Mouse (Mus musculus): Measurements from ENCODE around the gene Gm4779. TPM values are rescaled to one million over a fixed set of nuclear protein-coding genes. Genes with fewer than 3 reads are reported as not detected.

Gm4779 gene
- total RNA-seq, 1 experiment, result 17.5 TPM

- no peak for DNase-seq (ENCODE audit: low read depth, low spot score)
- TF ChIP-seq CHD2 (IDR thresholded peaks at IDR 0.05; ENCODE audit: low read depth, low read length) (no peak), ZC3H11A (IDR thresholded peaks at IDR 0.05; ENCODE audit: borderline replicate concordance, low read depth, low read length) (no peak), MAFK (IDR thresholded peaks at IDR 0.05; ENCODE audit: insufficient read depth, low read depth, low read length) (no peak), HCFC1 (IDR thresholded peaks at IDR 0.05; ENCODE audit: borderline replicate concordance, insufficient read depth, low read length) (no peak), ZNF384 (IDR thresholded peaks at IDR 0.05; ENCODE audit: low read depth, low read length) (no peak)
- in situ Hi-C loops (cut with MboI; ENCODE audit: low sequenced_read_pairs in 2 of 2, unreplicated experiment in 2 of 2), result no loop called here
These were observed 29.1 kb downstream of the Gm4779 start for GRCm38 (mm10) chrX:101765111-101765510.

GRCm38 (mm10) chrX:101764621-101765020 is 29.6 kb downstream of the Gm4779 start:
- in situ Hi-C loops (cut with MboI; ENCODE audit: low sequenced_read_pairs in 2 of 2, unreplicated experiment in 2 of 2), result no loop called here
- TF ChIP-seq ZC3H11A (IDR thresholded peaks at IDR 0.05; ENCODE audit: borderline replicate concordance, low read depth, low read length), result no peak
- TF ChIP-seq HCFC1 (IDR thresholded peaks at IDR 0.05; ENCODE audit: borderline replicate concordance, insufficient read depth, low read length), result no peak

More at GRCm38 (mm10) chrX:101765111-101765510, 29.1 kb downstream of the Gm4779 start:
- no peak overlapping the region for H3K4me3 ChIP-seq (ENCODE audit: insufficient read depth in 1 of 2, low read depth in 1 of 2, low read length in 2 of 2, poor library complexity in 1 of 2, severe bottlenecking in 1 of 2)
- H3K4me1 ChIP-seq (ENCODE audit: control insufficient read depth in 2 of 2, insufficient read depth in 2 of 2, low read length in 2 of 2, poor library complexity in 1 of 2), result no peaks in the 10 kb centered on the region
- no peak overlapping the region for H3K27ac ChIP-seq (ENCODE audit: insufficient read depth, low read depth, low read length, poor library complexity, severe bottlenecking)
- H3K36me3 ChIP-seq (ENCODE audit: control insufficient read depth, insufficient read depth, low read length, poor library complexity, severe bottlenecking), result no peaks in the 10 kb centered on the region
- H3K9me3 ChIP-seq (ENCODE audit: control insufficient read depth, insufficient read depth, low read depth, low read length), result no peaks in the 10 kb centered on the region
- H3K9ac ChIP-seq (ENCODE audit: insufficient read depth, low read depth, low read length, poor library complexity, severe bottlenecking), result no peak overlapping the region

GRCm38 (mm10) chrX:101754478-101754877 is 39.7 kb downstream of the Gm4779 start:
- Histone ChIP-seq H3K9ac (ENCODE audit: insufficient read depth, low read depth, low read length, poor library complexity, severe bottlenecking) (no peak overlapping the region), H3K27ac (ENCODE audit: insufficient read depth, low read depth, low read length, poor library complexity, severe bottlenecking) (no peak overlapping the region), H3K4me1 (ENCODE audit: control insufficient read depth in 2 of 2, insufficient read depth in 2 of 2, low read length in 2 of 2, poor library complexity in 1 of 2) (no peaks in the 10 kb centered on the region), H3K36me3 (ENCODE audit: control insufficient read depth, insufficient read depth, low read length, poor library complexity, severe bottlenecking) (no peaks in the 10 kb centered on the region), H3K4me3 (ENCODE audit: insufficient read depth in 1 of 2, low read depth in 1 of 2, low read length in 2 of 2, poor library complexity in 1 of 2, severe bottlenecking in 1 of 2) (no peak overlapping the region), H3K9me3 (ENCODE audit: control insufficient read depth, insufficient read depth, low read depth, low read length) (no peaks in the 10 kb centered on the region)
- no peak for TF ChIP-seq HCFC1 (IDR thresholded peaks at IDR 0.05; ENCODE audit: borderline replicate concordance, insufficient read depth, low read length)
- no peak for TF ChIP-seq MAFK (IDR thresholded peaks at IDR 0.05; ENCODE audit: insufficient read depth, low read depth, low read length)
- TF ChIP-seq ZC3H11A (IDR thresholded peaks at IDR 0.05; ENCODE audit: borderline replicate concordance, low read depth, low read length), result no peak
- no peak for TF ChIP-seq ZNF384 (IDR thresholded peaks at IDR 0.05; ENCODE audit: low read depth, low read length)
- no peak for TF ChIP-seq CHD2 (IDR thresholded peaks at IDR 0.05; ENCODE audit: low read depth, low read length)
- in situ Hi-C loops (cut with MboI; ENCODE audit: low sequenced_read_pairs in 2 of 2, unreplicated experiment in 2 of 2), result no loop called here
- DNase-seq (ENCODE audit: low read depth, low spot score), result no peak

More at GRCm38 (mm10) chrX:101764621-101765020, 29.6 kb downstream of the Gm4779 start:
- Histone ChIP-seq H3K4me3 (ENCODE audit: insufficient read depth in 1 of 2, low read depth in 1 of 2, low read length in 2 of 2, poor library complexity in 1 of 2, severe bottlenecking in 1 of 2) (no peak overlapping the region), H3K36me3 (ENCODE audit: control insufficient read depth, insufficient read depth, low read length, poor library complexity, severe bottlenecking) (no peaks in the 10 kb centered on the region), H3K4me1 (ENCODE audit: control insufficient read depth in 2 of 2, insufficient read depth in 2 of 2, low read length in 2 of 2, poor library complexity in 1 of 2) (no peaks in the 10 kb centered on the region), H3K27ac (ENCODE audit: insufficient read depth, low read depth, low read length, poor library complexity, severe bottlenecking) (no peak overlapping the region), H3K9me3 (ENCODE audit: control insufficient read depth, insufficient read depth, low read depth, low read length) (no peaks in the 10 kb centered on the region), H3K9ac (ENCODE audit: insufficient read depth, low read depth, low read length, poor library complexity, severe bottlenecking) (no peak overlapping the region)
- DNase-seq (ENCODE audit: low read depth, low spot score), result no peak

GRCm38 (mm10) chrX:101750144-101750543 is 44.1 kb downstream of the Gm4779 start:
- no peak overlapping the region for H3K27ac ChIP-seq (ENCODE audit: insufficient read depth, low read depth, low read length, poor library complexity, severe bottlenecking)
- no peak overlapping the region for H3K4me3 ChIP-seq (ENCODE audit: insufficient read depth in 1 of 2, low read depth in 1 of 2, low read length in 2 of 2, poor library complexity in 1 of 2, severe bottlenecking in 1 of 2)
- H3K4me1 ChIP-seq (ENCODE audit: control insufficient read depth in 2 of 2, insufficient read depth in 2 of 2, low read length in 2 of 2, poor library complexity in 1 of 2), result no peaks in the 10 kb centered on the region
- DNase-seq (ENCODE audit: low read depth, low spot score), result no peak
- no peaks in the 10 kb centered on the region for H3K9me3 ChIP-seq (ENCODE audit: control insufficient read depth, insufficient read depth, low read depth, low read length)
- H3K36me3 ChIP-seq (ENCODE audit: control insufficient read depth, insufficient read depth, low read length, poor library complexity, severe bottlenecking), result no peaks in the 10 kb centered on the region
- no peak overlapping the region for H3K9ac ChIP-seq (ENCODE audit: insufficient read depth, low read depth, low read length, poor library complexity, severe bottlenecking)
- in situ Hi-C loops (cut with MboI; ENCODE audit: low sequenced_read_pairs in 2 of 2, unreplicated experiment in 2 of 2), result no loop called here
- TF ChIP-seq HCFC1 (IDR thresholded peaks at IDR 0.05; ENCODE audit: borderline replicate concordance, insufficient read depth, low read length) (no peak), CHD2 (IDR thresholded peaks at IDR 0.05; ENCODE audit: low read depth, low read length) (no peak), ZC3H11A (IDR thresholded peaks at IDR 0.05; ENCODE audit: borderline replicate concordance, low read depth, low read length) (no peak), MAFK (IDR thresholded peaks at IDR 0.05; ENCODE audit: insufficient read depth, low read depth, low read length) (no peak), ZNF384 (IDR thresholded peaks at IDR 0.05; ENCODE audit: low read depth, low read length) (no peak)

GRCm38 (mm10) chrX:101741064-101741433 is 53.2 kb downstream of the Gm4779 start:
- Histone ChIP-seq H3K27ac (ENCODE audit: insufficient read depth, low read depth, low read length, poor library complexity, severe bottlenecking) (no peak overlapping the region), H3K4me1 (ENCODE audit: control insufficient read depth in 2 of 2, insufficient read depth in 2 of 2, low read length in 2 of 2, poor library complexity in 1 of 2) (no peaks in the 10 kb centered on the region), H3K4me3 (ENCODE audit: insufficient read depth in 1 of 2, low read depth in 1 of 2, low read length in 2 of 2, poor library complexity in 1 of 2, severe bottlenecking in 1 of 2) (no peak overlapping the region), H3K9me3 (ENCODE audit: control insufficient read depth, insufficient read depth, low read depth, low read length) (no peaks in the 10 kb centered on the region), H3K9ac (ENCODE audit: insufficient read depth, low read depth, low read length, poor library complexity, severe bottlenecking) (no peak overlapping the region), H3K36me3 (ENCODE audit: control insufficient read depth, insufficient read depth, low read length, poor library complexity, severe bottlenecking) (no peaks in the 10 kb centered on the region)
- no peak for TF ChIP-seq ZNF384 (IDR thresholded peaks at IDR 0.05; ENCODE audit: low read depth, low read length)
- TF ChIP-seq MAFK (IDR thresholded peaks at IDR 0.05; ENCODE audit: insufficient read depth, low read depth, low read length), result no peak
- TF ChIP-seq CHD2 (IDR thresholded peaks at IDR 0.05; ENCODE audit: low read depth, low read length), result no peak
- TF ChIP-seq HCFC1 (IDR thresholded peaks at IDR 0.05; ENCODE audit: borderline replicate concordance, insufficient read depth, low read length), result no peak
- TF ChIP-seq ZC3H11A (IDR thresholded peaks at IDR 0.05; ENCODE audit: borderline replicate concordance, low read depth, low read length), result no peak
- DNase-seq (ENCODE audit: low read depth, low spot score), result no peak
- in situ Hi-C loops (cut with MboI; ENCODE audit: low sequenced_read_pairs in 2 of 2, unreplicated experiment in 2 of 2), result no loop called here
